Mouse (Mus musculus) thymus, postnatal 14 days (tissue): ENCODE results near the gene Fam163a.

Experiments
- DNase-seq: peaks from one replicate; pipeline ENCODE4 v3.0.0; 2021

Gene Fam163a

GRCm38 (mm10) chr1:156197588-156197987 is 7.2 kb downstream of the Fam163a start:
- DNase-seq, result no peak

- no peak for DNase-seq
Observed at GRCm38 (mm10) chr1:156193292-156193691, 11.5 kb downstream of the Fam163a start.

DNA sequence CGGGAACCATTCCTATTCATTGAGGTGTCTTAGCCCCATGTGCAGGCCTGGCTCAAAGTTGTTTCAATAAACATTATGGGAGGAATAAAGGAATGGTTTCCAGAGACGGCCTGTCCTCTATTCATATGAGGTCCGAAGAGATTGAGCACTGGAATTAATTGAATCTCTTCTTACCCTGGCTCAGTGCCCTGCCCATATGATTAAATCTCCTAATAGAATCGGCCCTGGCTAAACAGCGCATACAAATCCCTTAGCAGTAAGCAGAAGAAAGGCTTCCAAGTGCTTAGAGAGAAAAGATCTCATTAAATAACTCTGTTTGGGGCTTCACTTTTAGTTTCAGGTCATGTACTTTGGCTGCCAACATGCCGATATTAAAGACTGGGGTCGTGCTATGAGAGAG is 12.0 kb downstream of the Fam163a start:
- no peak for DNase-seq

GRCm38 (mm10) chr1:156186646-156187045 is 18.2 kb downstream of the Fam163a start:
- DNase-seq, result no peak

DNA sequence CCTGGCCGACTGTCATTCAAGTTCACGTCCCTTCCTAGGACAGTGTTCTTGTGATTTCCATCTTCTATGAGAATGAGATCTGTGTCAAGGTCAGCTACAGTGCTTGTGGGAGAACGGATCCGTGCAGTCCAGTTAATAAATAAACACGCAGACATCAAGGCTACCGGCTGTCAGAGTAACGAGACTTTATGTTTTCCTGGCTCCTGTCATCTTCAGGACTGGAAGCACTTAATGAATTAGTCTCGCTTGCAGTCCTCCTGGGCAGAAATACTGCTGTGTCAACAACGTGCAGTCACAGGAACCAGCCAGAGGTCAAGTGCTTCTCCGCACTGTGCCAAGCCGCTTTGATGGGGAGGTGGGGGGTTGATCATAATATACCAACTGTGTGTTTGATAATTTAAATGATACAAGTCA is 20.7 kb downstream of the Fam163a start:
- no peak for DNase-seq

GRCm38 (mm10) chr1:156183176-156183958 is 21.5 kb downstream of the Fam163a start:
- no peak for DNase-seq

GRCm38 (mm10) chr1:156179875-156180274 is 25.0 kb downstream of the Fam163a start:
- DNase-seq, result no peak

DNA sequence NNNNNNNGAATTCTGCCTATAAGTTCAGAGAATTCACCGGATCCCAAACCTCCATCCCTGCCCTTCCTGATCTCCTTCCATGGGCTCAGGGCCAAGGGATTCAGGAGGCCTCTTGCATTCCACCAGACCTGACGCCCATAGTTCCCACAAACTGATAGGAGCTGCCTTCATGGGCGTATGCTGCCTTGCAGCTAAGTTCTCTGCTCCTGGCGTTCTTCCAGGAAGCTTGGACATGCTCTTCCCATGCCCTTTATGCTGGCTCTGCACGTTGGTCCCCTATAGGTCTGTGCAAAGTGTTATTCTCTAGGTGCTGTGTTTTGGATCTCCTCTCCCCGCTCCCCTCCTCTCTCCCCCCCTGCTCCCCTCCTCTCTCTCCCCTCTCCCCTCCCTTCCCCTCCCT is 36.1 kb downstream of the Fam163a start:
- DNase-seq, result no peak

DNA sequence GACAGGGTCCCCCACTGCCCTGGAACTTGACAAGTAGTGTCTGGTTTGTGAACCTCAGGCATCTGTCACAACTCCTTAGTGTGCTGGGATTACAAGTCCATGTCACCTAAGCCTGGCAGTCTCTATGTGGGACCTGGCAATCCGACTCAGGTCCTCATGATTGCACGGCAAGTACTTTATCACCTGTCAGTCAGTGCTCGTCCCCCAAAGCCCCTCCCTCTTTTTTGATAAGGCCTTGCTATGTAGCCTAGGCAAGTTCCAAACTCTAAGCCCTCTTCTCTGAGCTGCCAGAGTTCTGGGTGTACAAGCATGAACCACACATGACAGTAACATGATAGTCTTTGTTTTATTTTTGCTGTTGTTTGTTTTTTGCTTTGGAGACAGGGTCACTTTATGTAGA is 88.1 kb downstream of the Fam163a start:
- no peak for DNase-seq

GRCm38 (mm10) chr1:156113884-156114499 is 90.8 kb downstream of the Fam163a start:
- no peak for DNase-seq

GRCm38 (mm10) chr1:156112142-156112541 is 92.7 kb downstream of the Fam163a start:
- DNase-seq, result no peak

GRCm38 (mm10) chr1:156111728-156112127 is 93.1 kb downstream of the Fam163a start:
- no peak for DNase-seq

- DNase-seq, result no peak
Observed at GRCm38 (mm10) chr1:156111090-156111489, 93.7 kb downstream of the Fam163a start.

DNA sequence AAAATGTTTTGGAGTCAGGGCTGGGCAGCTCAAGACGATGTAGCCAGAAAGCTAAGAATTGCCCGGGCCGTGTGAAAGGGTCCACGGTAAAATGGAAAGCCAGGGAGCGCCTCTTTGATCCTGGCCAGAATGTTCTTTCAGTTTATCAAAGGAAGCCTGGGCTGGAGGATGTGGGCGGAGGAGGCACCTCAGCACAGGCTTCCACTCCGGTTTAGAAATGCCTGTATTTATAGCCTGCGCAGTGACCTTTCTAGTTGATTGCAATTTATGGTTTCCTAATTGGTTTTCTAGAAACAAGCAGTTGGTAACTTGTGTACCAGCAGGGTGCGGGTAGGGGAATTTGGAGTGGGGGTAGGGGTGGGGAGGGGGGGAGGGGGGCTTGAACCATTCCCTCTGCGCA is 96.4 kb downstream of the Fam163a start:
- DNase-seq, result no peak

DNA sequence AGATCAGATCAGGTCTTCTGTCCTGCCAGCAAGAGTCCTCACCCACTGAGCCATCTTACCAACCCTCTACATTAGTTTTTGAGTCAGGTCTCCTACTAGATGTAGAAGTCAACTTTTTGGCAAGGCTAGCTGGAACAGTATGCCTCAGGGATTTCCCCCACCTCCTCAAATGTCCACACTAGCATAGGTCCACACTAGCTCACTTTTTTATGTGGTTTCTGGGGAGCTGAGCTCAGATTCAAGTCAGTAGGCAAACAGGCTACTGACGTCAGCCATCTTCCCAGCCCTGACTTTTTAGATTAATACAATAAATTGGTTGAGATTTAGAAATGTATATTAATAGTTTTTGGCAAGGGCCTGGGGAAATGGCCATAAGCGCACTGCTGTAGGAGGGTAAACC is 97.4 kb downstream of the Fam163a start:
- no peak for DNase-seq

GRCm38 (mm10) chr1:156105381-156105780 is 99.4 kb downstream of the Fam163a start:
- DNase-seq, result no peak

DNA sequence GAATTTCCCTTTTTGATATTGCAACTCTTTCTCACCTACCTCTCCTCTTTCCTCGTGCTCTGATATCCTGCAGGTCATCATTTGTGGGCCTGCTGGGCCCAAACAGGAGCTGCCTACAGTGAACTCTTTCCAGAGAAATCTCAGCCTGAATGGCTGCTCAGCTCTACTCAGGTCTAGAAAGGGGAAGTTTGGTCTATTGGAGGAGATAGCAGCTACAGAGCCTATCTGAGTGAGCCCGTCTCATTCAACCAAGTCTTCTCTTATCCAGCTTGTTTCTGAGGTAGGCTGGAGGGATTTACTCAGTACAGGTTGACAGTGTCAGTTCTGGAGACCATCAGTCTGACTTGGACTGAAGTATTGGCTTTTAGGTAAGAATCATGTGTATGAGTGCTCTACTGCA is 101.1 kb downstream of the Fam163a start:
- DNase-seq, result no peak

DNA sequence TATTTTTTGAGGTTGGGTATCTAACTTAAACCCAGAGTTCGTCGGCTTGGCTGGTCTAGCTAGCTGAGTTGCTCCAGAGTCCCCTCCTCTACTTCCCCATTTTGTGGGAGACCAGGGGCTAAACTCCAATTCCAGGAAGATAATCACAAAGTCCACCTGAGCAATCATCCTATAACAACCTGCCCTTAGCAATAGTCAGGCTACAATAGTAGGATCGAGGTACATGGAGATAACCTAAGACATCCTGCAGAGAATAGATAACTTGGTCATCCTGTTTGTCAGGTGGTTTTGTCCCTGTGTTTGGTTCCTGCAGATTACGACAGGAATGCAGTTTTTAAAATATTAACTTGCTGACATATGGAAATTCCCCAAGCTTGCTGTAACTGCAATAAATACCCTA is 113.0 kb downstream of the Fam163a start:
- no peak for DNase-seq

DNA sequence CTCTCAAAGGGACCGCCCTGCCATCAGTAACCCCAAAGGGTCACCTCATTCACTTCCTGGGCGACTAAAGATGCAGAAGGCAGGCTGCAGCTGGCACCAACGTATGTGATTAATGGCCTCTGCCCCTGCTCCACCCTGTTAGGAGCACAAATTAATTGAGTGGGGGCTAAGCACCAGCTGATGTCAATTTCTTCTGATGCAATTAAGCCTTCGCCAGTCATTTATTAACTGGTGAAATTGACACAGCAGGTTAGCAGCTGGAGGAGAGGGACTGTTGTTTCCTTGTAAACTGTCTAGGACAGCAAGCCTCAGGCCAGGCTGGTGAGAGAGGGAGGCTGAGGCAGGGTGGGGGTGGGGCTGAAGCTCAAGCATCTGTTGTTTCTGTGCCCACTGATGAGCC is 114.8 kb downstream of the Fam163a start:
- no peak for DNase-seq

DNA sequence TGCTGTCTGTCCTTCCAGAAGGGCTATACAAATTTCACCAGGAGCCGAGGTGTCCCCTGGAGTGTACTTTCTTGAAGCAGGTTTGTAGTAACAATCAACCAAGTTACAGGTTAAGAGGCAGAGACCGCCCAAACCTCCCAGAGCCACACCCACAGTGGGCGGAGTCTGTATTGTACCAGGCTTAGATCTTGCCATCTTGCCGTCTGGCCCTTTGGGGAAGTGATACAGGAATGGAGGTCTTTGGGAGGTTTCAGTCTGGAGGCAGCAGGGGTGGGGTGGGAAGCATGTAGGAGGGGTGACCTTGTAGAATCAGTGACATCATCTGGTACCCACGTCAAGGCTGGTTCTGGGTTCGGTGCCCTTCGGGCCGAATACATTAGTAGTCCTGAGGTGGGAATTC is 115.3 kb downstream of the Fam163a start:
- peak; percentile 26 for DNase-seq

GRCm38 (mm10) chr1:156087586-156087985 is 117.2 kb downstream of the Fam163a start:
- DNase-seq, result peak; percentile 47

GRCm38 (mm10) chr1:156085770-156086169 is 119.1 kb downstream of the Fam163a start:
- DNase-seq, result peak; percentile 44

DNA sequence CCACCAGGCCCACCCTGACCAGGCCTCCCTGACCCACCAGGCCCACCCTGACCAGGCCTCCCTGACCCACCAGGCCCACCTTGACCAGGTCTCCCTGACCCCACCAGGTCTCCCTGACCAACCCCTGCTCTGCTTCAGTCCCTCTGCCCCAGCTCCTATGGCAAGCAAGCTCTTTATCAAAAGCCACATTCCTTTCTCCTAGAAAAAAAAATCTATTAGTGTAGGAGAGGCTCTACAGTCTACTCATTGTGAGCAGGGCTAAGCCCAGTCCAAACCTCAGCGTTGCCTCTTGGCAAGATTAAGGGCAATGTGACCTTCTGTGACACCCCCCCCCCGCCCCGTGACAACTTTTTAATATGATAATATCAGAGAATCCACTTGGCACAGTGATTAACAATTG is 120.2 kb downstream of the Fam163a start:
- no peak for DNase-seq

DNA sequence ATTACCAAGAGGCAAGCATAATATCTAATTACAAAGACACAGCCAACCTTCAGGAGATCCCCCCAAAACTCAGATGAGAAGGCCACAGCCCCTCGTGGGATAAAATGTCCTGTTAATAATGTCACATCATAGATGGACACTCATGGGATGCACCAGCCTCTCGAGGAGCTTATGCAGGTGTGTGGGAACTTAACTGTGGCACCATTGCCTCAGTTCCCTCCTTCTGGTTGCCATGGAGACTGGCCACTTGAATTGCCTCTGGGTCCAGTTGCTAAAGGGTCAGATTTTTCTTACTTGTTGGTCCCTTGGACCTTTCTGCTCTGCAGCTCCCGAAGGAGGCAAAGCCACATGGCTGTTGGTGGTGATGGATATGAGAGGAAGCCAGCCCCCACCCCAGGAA is 127.2 kb downstream of the Fam163a start:
- no peak for DNase-seq

GRCm38 (mm10) chr1:156076474-156076873 is 128.4 kb downstream of the Fam163a start:
- DNase-seq, result peak; percentile 76
